Mouse (Mus musculus) erythroblast, embryonic 14.5 days (primary cell): ENCODE data around the gene Cdk14.

Experiments
- GATA1 ChIP-seq: IDR thresholded peaks from 2 replicates; pipeline ENCODE4 v1.6.1; 2012; ENCODE audit warnings: low read length, inconsistent platforms, mixed read lengths
- TAL1 ChIP-seq: IDR thresholded peaks from 3 replicates; pipeline ENCODE4 v1.6.1; 2012; ENCODE audit warnings: low read length, inconsistent platforms, mixed read lengths

GRCm38 (mm10) chr5:4801971-4802370 is 618.1 kb downstream of the Cdk14 start:
- TF ChIP-seq TAL1 (no peak), GATA1 (no peak)
